Mouse (Mus musculus) small intestine, adult 2 months (tissue): ENCODE measurements at regions not wholly inside any gene's neighbourhood (a gene's known extent, or its start where the extent isn't known, plus 50 kb on each side); places are given as distances from the start of the nearest gene placed in this dataset.

Experiments
- CTCF ChIP-seq: fragments of 200-500 bp; IDR thresholded peaks from 2 replicates; pipeline ENCODE4 v1.5.1; 2012; ENCODE audit warnings: low read depth, mild to moderate bottlenecking, control low read depth, inconsistent platforms, low read length, moderate library complexity, mixed read lengths; ENCODE audit not compliant: insufficient replicate concordance, insufficient read length; ENCODE audit errors: extremely low read depth
- POLR2A ChIP-seq: fragments of 200-500 bp; IDR thresholded peaks from 2 replicates; pipeline ENCODE4 v1.6.1; 2012; ENCODE audit warnings: low read depth, mild to moderate bottlenecking, control low read depth, inconsistent platforms, low read length, moderate library complexity

- TF ChIP-seq POLR2A: no peak
- TF ChIP-seq CTCF: no peak
Observed at GRCm38 (mm10) chr12:106177302-106177701, 167.3 kb downstream of the Vrk1 start.
